Mouse (Mus musculus) heart, postnatal 4 days (tissue): ENCODE measurements around the gene Icam5. TPM values are rescaled to one million over a fixed set of nuclear protein-coding genes. Genes with fewer than 3 reads are reported as not detected.

Experiments
- DNase-seq: peaks from one replicate; pipeline ENCODE4 v3.0.0; 2021
- total RNA-seq, 2 experiments: library from RNA; stranded (reverse); gene quantifications; 2 replicates each; pipeline ENCODE4 v1.2.3; 2021

Icam5 gene
- total RNA-seq, 2 experiments from 2014 or later, result not detected

- DNase-seq, result peak; percentile 67
These were observed 16.9 kb upstream of the Icam5 start for GRCm38 (mm10) chr9:21014691-21015570.

DNA sequence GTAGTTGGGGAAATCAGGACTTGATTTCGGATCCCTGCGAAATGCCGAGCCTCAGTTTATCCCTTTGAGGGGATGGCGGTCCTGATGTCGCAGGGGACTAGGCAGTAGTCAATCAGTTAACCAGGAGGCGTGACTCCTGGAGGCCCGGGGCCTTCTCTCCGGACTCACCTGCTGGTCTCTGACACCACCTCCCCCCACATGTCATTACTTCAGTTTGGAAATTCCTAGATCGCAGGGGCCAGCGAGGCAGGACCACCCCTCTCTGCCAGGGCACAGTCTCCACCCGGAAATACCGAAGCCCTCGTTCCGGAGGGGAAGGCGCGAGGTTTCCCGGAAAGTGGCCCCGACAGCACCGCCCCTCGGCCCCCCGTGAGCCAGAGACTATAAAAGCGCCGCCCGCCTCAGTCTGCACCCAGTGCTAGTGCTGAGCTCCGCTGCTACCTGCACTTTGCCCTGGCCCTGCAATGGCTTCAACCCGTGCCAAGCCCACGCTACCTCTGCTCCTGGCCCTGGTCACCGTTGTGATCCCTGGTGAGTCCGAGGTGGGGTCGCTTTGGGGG, 16.2 kb upstream of the Icam5 start, which contains the start of gene Icam1:
TSS of gene Icam1 (plus strand) at position 415 of the 560 bp plus-strand sequence.
- peak; percentile 73 for DNase-seq

DNA sequence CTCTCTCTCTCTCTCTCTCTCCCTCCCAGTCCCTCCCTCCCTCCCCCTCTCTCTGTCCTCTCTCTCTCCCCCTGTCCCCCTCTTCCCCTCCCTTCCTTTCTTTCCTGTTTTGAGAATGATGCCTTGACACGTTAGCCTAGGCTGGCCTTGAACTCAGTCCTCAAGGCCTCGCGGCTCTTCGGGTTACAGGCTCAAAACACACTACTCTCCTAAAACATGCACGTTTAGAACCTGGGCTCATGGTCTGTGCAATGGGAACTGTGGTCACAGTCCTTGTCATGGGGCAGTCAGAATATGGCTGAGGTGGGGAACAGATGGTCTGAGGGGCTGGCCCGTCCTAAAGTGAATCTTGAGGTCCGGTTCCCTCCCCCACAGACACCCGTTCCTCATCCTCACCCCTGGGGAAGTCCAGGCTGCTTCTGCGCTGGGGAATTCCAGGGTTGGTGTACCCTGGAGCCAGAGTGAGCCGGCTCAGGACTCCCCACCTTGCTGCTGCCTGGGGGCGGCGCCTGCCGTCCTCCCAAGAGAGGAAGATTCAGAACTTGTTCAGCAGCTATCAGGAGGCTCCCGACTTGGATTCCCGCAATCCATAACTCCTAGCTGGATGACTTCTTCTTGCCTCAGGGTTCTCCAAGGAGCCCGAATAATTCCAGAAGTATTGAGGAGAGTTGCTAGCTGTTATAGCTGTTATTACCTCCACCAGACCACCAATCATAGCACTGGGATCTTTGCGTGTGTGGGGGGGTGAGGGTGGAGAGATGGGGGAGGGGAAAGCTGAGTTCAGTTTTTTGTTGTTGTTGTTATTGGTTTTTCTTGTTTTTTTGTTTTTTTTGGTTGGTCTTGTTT, 15.3 kb upstream of the Icam5 start:
- DNase-seq, result no peak

DNA sequence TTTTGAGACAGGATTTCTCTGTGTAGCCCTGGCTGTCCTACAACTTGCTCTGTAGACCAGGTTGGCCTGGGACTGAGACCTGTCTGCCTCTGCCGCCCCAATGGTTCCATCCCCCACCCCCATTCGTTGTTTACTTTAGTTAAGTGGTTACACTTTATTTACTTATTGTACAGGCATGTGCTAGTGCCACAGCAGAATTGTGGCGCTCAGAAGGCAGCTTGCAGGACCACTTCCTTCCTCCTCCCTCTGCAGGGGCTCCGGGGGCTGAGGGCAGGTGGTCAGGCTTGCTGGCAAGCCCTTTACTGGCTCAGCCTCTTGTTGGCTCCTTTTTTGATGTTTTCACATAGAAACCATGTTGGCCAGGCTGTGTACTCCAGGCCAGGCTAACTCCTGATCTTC, 14.7 kb upstream of the Icam5 start:
- DNase-seq, result no peak

- DNase-seq, result no peak
These were observed 13.3 kb upstream of the Icam5 start for GRCm38 (mm10) chr9:21018600-21018999.

DNA sequence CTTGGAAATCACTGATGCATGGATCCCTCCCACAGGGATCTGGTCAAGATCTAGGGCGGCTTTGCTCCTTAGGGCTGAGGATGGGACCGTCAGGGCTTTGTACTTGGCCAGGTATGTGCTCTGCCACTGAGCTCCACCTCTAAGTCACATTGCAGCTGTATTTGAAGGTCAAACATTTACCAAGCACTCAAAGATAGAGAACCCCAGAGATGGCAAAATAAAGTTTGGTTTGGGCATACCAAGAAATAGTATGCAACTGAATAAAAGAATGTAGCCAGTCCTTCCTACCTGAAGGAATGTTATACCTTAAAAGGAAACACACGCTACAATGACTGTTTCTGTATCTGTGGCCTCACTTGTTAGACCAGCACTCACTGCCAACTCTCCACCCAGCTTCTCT, 10.5 kb upstream of the Icam5 start:
- DNase-seq, result no peak

GRCm38 (mm10) chr9:21022288-21022687, 9.6 kb upstream of the Icam5 start:
- DNase-seq, result no peak

DNA sequence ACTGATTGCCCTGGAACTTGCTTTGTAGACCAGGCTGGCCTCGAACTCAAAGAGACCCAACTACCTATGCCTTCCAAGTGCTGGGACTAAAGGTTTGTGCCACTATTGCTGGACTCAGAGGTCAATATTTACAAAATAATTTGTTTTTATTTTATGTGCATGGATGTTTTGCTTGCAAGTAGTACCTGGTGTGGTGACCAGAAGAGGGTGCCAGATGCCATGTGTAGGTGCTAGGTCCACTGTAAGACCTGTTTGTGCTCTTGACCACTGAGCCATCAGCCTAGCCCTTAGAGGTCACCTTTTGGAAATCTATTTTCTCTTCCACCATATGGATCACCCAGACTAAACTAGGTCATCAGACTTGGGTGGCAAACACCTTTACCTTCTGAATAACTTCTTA, 9.1 kb upstream of the Icam5 start:
- DNase-seq, result no peak

- no peak for DNase-seq
These were observed 6.5 kb upstream of the Icam5 start for GRCm38 (mm10) chr9:21025258-21025810.

- no peak for DNase-seq
These were observed 5.0 kb upstream of the Icam5 start for GRCm38 (mm10) chr9:21026849-21027248.

GRCm38 (mm10) chr9:21027774-21028290, 4.0 kb upstream of the Icam5 start:
- no peak for DNase-seq

- no peak for DNase-seq
These were observed 3.2 kb upstream of the Icam5 start for GRCm38 (mm10) chr9:21028560-21029110.

DNA sequence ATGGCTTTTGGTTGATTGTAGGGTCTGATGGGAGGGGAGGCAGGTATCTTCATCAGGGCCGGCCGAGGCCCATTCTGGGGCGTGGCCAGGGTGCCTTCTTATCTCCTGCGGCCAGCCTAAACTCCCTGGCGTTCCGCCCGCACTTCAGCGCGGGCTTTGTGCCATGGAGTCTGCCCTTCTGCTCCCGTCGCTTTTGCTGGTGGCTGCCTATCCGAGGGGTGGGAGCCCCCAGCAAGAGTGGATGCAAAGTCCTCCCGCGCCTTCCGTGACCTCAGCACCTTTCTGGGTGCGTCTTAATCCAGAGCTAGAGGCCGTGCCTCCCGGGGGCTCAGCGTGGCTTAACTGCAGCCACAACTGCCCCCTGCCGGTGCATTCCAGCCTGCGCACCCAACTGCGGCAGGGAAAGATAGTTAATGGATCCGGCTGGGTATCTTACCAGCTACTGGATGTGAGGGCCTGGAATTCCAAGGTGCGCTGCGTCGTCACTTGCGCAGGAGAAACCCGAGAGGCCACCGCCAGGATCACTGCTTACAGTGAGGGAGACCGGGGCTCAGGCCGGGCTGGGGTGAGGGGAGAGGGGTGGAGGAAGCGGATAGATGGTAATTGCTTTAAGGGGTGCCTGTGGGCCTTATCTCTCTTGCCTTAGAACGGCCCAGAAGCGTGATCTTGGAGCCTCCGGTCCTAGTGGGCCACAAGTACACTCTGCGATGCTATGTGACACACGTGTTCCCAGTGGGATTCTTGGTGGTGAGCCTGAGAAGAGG, 2.4 kb upstream of the Icam5 start, which contains the start of gene Icam4:
TSS of gene Icam4 (plus strand) at position 83 of the 764 bp plus-strand sequence.
- DNase-seq, result peak; percentile 88

DNA sequence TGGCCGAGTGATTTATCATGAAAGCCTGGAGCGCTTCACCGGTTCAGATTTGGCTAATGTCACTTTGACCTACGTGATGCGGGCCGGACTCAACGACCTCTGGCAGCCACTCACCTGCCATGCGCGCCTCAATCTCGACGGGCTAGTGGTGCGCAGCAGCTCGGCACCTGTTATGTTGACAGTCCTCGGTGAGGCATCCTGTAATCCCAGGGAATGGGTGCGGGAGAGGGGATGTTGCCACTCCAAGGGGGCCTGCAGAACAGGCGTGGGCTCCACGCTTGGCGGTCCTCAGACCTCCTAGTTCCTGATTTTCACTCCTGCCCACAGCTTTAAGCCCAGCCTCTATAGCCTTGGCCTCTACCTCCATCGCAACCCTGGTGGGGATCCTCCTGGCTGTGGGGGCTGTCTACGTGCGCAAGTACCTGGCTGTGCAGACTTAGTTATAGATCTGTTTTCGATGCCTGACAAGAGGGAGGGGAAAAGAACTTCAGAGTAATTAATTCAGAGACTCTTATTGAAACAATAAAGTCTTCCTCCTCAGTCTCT, 1.7 kb upstream of the Icam5 start:
- no peak for DNase-seq

DNA sequence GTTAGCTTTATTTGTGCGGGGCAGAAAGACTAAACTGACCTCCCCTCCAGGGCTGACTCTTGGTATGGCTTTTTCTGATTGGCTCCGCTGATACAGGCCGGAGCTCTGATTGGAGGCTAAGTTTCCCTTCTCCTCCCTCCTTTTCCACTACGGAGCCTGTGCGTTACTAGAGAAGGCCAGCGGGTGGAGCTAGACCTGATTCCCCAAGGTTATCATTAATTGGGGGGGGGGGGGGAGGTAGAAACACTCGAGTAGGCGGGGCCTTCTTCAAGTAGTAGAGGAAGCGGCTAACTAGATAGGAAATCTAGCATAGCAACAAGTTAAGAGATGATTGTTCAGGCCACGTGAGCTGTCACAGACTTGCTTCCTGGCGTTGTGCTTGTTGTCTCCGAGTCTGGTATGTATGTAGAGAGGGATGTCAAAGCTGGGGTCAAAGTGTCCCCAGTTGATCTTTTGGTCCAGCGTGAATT, 1.1 kb upstream of the Icam5 start:
- DNase-seq, result peak; percentile 92

- peak; percentile 70 for DNase-seq
These were observed 500 bp upstream of the Icam5 start for GRCm38 (mm10) chr9:21031251-21031895.

DNA sequence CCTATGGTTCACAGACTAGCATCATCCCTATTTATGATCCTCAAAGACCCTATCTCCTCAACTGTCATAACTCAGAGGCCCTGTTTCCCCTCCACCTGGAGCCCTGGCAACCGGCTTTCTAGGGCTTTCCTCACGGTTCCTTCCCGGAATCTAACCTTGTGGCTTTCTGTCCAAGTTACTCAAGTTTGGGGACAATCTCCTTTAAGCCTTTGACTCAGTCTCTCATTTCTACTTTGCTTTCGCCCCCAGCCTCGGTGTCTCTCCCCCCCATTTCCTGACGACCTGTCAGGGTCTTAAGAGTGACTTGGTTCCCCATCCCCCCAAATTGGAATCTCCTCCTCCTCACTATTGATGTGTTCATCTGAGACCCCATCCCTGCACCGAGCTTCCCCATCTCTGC, 618 bp downstream of the Icam5 start:
- DNase-seq, result no peak

DNA sequence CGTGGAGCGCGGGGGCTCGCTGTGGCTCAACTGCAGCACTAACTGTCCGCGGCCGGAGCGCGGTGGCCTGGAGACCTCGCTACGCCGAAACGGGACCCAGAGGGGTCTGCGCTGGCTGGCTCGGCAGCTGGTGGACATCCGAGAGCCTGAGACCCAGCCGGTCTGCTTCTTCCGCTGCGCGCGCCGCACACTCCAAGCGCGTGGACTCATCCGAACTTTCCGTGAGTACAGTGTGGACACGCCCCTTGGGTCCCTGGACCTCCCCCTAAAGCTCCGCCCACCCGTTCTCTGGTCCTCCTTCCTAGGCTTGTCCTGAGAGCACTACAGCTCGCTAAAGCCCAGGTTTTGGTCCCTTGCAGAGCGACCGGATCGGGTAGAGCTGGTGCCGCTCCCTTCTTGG, 1.3 kb downstream of the Icam5 start:
- peak; percentile 88 for DNase-seq

GRCm38 (mm10) chr9:21034481-21035085, 2.7 kb downstream of the Icam5 start:
- DNase-seq, result no peak

DNA sequence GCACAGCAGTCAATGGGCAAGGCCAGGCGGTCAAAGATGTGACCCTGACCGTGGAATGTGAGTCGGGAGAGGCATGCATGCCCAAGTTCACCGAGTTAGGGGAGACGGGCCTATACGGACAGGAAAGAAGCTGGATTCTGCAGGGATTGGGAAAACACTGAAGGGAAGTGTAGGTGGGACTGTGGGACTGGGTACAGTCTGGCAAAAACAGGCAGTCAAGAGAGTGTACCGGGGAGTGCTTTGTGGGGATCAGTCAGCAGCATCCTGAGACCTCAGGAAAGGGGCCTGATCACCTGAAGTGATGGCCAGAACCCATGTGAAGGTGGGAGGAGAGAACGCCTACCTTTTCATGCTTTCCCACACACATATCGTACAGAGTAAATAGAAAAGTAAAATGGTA, 3.7 kb downstream of the Icam5 start:
- DNase-seq, result no peak
